Mouse (Mus musculus) cerebellum, postnatal 4 days (tissue): ENCODE data around the gene Utf1.

Experiments
- DNase-seq, 2 experiments: peaks; one replicate each; pipeline ENCODE4 v3.0.0; 2022; ENCODE audit warnings: low spot score in 2 of 2, mixed read lengths in 1 of 2

Utf1 gene

DNA sequence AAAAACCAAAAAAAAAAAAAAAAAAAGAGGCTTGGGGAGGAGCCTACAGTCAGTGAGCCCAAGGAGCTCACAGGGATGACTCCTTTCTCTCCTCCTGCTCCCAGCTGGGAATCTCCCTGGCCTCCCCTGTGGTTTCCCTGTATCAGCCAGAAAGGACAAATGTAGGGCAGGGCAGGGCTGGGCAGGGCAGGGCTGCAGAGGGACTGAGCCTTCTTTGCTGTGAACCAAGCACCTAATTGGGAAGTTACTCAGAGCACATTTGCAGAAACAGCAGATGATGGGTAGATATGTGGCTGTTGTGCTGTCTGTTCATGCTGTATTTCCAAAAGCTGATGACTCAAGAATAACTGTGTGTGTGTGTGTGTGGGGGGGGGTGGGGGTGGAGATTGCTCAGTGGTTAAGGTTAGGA is 29.3 kb downstream of the Utf1 start:
- no peak for DNase-seq

DNA sequence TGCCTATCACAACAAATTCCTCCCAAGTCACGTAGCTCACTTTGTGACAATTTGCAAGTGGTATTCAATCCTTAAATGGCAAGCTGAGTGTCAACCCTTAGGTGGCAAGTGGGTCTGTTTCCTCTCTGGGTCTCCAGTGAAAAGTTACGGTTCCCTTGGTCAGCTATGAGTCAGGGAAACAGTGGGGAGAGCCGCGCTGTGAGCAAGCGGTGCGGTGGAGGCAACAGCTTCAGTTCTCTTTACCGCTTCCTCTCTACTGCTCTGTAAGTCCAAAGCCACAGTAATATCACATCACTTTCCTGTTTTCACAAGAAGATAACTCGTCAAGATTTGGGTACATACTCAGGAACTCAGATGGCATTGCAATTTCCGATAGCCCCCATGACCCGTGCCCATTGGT is 30.7 kb downstream of the Utf1 start:
- DNase-seq = no peak

DNA sequence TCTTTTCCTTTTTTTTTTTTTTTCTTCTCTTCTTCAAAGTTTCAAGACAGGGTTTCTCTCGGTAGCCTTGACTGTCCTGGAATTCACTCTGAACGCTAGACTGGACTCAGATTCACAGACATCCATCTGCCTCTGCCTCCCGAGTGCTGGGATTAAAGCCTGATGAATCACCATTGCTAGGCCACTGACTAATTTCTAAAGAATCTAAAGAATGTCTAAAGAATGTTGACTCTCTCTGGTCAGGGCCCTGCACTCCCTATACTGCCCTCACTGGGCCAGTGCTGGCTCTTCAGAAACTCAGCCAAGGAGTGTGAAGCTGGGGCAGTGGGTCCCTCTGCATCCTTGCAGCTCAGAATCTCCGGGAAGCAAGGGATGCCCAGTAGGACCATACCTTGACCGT is 31.9 kb downstream of the Utf1 start:
- DNase-seq = no peak

DNA sequence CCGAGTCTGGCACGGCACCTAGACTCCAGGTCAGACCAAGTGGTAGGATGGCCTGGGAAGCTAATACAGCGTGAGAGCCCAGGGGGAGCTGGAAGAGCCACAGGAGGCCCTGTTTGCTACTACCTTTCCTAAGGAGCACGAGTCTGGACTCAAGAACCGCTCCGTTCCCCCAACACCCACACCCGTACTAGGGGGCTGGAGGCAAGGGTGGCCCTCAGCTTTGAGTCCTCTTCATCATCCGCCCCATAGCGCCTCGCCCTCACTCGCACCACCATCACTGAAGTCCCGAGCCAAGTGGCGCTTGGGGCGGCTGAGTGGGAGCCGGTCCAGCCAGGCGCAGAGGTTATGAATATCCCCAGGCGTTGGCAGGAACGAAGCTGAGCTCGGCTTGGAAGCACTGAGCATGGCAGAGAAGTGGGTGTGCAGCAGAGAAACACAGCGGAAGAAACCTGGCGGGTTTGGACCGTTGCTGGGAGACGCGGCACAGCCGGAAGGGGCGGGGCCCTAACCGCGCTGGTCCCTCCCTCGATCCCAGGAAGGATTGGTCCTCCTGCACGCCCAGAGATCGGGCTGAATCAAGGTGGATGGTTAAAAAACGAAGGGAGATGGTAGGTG is 34.8 kb downstream of the Utf1 start, which contains the start of gene 6430531B16Rik:
Gene 6430531B16Rik (minus strand): TSS at position 478 of the 615 bp plus-strand sequence.
- DNase-seq = peak; percentile 65 to 82

DNA sequence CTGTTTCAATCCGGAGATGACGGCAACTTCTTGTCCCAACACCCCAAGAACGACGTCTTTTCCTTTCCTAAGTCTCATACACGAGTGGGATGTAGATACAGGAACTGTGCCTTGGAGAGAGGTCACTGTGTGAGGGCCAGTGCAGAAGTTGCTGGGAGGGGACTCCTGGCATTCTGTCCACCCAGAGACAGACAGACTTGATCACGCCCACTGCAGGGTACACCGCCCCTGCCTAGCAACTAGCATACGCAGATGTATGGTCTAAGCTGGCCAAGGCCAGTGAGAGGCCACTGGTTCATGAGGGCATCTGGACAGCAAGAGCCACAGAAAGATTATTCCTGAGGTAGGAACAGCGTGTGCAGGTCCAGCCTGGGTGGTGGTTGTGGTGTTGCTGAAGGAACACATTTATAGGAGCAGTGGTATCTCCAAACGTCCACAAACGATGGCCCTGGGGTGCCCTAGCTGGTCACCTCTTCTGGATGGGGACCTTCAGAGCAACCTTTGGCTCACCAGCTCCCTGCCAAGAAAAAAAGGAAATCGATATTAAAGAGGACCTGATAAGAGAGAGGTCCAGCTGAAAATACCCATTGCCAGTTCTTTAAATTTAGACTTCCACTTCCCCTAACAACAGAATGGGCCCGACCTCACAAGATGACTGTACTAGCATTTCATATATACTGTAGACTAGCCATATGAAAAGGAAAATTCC is 35.6 kb downstream of the Utf1 start:
- peak in 1 of 2 experiments; percentile 13 for DNase-seq

DNA sequence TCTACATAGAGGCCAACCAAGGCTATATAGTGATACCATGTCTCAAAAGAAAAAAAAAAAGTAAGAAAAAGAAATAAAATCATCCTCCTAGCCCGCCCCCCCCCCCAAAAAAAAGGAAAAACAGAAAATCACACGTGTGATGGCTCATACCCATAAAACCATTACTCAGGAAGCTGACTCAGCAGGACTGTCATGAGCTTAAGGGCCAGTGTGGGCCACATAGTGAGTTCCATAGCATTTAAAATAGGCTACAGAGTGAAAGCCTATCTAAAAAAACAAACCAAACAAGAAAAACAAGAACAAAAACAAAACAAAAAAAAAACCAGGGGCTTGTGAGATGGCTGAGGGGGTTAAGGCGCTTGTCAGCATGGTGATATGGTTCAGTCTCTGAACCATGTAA is 37.2 kb downstream of the Utf1 start:
- no peak for DNase-seq

DNA sequence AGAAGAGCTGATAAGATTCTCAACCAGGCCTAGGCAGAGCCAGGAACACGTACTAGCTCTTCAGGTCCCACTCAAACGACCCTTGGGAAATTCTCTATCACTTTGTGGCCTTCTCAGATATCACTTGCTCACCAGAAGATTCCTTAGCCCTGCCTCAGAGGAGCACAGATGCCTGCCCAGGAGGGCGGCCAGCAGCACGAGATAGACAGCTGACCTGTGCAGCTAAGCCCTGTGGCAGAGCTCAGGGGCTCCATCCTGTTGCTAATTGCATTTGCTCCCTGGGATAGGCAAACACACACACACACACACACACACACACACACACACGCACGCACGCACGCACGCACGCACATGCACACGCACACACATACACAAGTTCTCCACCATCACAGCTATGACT is 38.5 kb downstream of the Utf1 start:
- DNase-seq = no peak

DNA sequence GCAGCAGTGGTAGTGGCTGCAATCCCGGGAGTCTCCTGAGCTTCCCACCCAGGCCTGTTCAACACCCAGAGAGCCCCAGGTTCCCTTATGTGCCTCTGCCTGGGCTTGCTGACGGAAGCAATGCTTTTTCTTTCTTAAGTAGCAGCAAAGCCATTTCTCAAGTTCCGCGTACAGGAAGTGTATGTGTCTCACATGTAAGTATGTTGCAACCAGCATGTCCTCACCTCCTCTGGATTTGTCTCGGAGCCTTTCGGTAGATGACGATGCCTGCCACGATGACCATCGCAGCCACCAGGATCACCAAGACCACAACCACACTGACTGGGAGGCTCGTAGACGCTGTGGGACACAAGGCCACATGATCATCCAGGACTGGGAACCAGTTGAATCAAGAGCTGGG is 40.9 kb downstream of the Utf1 start:
- no peak for DNase-seq

DNA sequence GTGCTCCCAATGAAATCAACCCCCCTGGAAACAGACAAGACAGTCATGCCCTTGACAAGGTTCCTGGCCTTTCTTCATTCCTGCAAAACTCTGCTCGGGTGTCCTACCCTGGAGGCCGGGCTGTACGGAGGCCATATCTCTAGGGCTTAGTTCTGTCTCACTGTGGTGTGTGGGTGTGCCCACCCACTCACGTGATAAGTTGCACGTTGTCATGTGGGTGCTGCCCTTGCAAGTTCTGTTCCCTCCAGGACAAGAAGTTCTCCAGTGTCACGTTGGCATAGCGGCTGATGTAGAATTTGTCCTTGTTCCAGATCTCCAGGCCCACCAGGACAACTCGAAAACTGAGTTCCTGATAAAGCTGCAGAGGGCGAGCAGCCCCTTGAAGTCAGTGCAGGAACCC is 44.7 kb downstream of the Utf1 start:
- no peak for DNase-seq

DNA sequence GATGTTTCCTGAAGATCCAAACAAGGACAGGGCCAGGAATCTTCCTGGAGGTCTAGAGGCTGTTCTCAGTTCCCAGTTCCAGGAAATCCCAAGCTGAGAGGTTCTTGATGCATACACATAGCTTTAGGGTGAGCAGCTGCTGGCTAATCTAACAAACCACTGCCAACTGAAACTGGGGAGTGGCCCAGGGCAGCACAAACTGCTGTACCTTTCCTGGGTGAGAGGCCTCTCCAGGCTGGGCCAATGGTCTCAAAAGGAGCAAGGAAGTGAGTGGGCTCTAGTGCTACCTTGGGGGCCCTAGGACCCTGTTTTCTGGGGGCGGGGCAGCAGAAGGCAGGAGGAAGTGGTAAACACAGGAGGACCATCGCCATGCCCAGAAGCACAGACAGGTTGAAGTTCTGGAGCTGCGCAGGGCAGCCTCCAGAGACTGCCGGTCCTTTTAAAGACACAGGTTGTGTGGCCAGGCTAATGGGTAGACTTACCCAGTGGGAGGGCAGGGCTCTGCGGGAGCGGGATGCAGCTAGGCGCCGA is 47.3 kb downstream of the Utf1 start:
- no peak for DNase-seq

DNA sequence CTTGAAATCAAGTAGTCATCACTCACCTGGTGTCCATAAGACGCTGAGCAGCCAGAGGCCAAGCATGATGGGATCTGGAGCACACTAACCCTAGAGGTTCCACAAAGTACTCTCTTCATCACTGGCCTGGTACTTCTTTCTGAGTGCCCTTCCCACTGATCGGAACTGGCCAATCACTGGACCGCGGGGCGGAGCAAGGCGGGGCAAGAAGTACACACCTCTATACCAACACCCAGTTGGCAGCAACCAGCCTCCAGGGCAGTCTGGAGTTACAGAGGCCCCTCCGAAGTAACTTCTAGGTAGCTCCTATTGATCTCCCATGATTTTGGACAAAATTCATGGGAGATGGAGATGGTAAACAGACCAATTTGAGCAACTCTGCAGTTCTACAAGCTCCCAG is 48.8 kb downstream of the Utf1 start, which contains the start of gene Adam8:
Gene Adam8 (minus strand): TSS at position 157 of the 400 bp plus-strand sequence.
- no peak for DNase-seq

DNA sequence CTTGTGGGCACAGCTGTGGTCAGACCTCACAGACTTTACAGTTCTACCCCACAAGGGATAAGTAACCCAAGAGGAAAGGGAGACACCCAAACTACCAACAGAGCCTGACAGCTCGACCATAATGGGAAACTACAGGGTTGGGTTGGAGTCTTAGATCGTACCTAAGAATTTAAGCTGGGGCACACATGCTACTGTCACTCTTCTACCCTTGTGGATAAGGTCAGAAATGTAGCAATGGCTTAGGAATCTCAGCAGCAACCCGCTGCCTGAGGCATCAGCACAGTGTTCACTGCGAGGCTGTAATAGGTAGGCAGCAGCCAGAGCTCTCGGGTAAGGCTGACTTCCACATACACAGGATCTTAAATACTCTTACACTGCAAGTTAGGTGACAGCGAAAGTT is 49.9 kb downstream of the Utf1 start:
- DNase-seq = no peak

DNA sequence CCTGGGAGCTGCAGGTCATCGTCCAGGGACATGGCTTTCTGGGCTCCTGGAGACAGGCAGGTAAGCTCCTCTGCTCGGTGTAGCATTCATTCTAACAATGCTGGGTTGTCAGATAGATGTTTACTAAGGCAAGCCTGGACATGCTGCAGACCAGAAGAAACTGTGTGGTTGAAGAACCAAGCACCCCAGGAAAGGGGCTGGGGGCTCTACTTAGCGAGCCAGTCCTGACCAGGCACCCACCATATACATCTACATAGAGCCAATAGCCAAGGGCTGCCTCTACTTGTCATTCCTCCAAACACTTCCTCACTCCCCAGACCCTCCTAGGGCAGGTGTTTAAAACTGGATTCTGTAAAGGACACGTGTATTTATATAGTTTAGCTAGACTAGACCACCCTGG is 50.6 kb downstream of the Utf1 start:
- no peak for DNase-seq

DNA sequence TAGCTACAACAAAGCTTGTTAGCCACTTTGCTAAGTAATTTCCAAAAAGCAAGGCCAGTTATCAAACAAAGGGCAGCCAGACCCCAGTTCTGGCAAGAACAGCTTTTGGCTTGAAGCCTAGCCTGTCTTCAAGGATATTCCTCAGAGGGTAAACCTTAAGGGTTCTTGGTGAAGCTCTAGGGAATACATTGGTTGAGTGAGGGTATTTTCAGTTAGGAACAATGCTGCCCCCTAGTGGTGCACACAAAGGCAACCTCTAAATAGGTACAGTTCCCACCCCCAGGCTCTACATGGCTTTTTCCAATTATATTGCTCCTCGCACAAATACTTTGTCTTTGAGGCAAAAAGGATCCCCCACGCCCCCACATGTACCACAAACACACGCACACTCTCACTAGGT is 51.1 kb downstream of the Utf1 start:
- DNase-seq = peak; percentile 31 to 60
